Mouse (Mus musculus) thymus, postnatal 25 days (tissue): ENCODE data around the gene Scrn3.

Experiments
- DNase-seq: peaks from one replicate; pipeline ENCODE4 v3.0.0; 2022

Gene Scrn3

DNA sequence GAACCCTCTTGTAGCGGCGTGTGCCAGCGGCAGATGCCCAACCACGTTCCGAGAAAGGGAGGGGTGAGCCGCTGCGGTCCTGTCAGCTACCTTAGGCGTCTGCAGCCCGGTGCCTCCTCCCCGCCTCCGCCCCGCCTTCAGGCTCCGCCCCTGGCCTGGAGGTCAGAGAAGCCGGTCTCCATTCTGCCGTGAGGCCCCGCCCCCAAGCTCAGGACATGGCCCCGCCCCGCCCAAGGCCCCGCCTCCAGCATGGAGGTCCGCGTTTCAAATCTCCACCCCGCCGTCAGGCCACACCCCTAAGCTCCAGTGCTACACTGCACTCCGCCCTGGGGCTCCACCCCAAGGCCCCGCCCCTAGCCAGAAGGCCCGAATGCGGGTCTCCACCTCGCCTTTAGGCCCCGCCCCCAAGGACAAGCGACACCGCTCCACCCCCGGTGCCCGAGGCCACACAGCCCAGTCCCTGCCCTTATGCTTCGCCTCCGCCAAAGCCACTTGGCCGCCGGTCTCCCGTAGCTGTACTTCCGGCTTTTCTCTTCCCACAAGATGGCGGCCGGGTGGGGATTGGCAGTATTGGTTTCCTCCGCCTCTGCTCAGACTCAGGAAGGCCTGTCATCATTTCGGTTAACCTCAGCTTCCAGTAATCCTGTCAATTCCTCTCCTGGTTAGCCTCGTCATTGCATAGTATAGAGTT lies 74.1 kb downstream of the Scrn3 start, which contains the start of gene Gpr155:
TSS of gene Gpr155 (minus strand) at position 217 of the 691 bp plus-strand sequence.
- peak; percentile 99 for DNase-seq
